ENCODE assay signal across 21 mouse cellular contexts in the genomic region with DNA sequence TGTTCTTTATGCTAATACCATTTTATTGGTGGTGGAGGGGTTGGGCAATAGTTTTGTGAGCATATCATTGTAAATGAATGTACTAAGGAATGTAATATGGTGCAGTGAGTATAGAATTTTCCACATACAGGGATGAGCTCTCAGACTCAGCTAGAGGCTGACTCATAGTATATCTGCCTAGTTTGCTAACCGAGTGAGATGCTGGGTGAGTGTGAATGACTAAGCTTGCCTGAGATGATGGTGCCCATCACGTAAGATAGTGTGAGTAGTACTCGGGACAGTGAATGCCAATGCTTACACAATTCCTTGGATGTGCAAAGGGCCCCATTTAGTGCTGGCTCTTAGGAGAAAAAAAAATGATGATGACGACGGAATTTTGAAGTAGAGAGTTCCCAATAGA.
A peak's percentile ranks its signal among the peaks of the same experiment; 100 is the strongest.
DNase-seq lines count a peak whose midpoint lies in the region; ATAC-seq and TF ChIP-seq lines count a peak whose summit lies in the region.
"Had no signal": no experiment of that assay in that cellular context is flagged by ENCODE, and none has a peak within 500 bp of the region (broad histone marks: within the 10 kb centered on the region; RNA-seq: fewer than 3 reads in every experiment).

No protein-coding gene starts in this region.

- TF ChIP-seq CTCF in Patski (IDR thresholded peaks at IDR 0.05): no peak

- H3K27me3 ChIP-seq in Patski: no peaks in the 10 kb centered on the region
- H3K27me3 ChIP-seq: embryonic facial prominence, embryonic 13.5 days; embryonic facial prominence, embryonic 15.5 days; forebrain, embryonic 12.5 days had no signal

- CTCF ChIA-PET in Patski (lab: Charles Lee): interaction anchor here (0.9 to 1.3 kb wide), 2 partner anchors 14 to 16 kb away, joined by 3 read pairs; no protein-coding TSS in a partner anchor

- in situ Hi-C loops in Patski (cut with MboI; ENCODE audit: low pct_unique_long_range_greater_than_20kb): no loop called here

- no peak for DNase-seq in frontal cortex, postnatal 10 days (ENCODE audit: low spot score in 2 of 2)
- DNase-seq in 3T3-L1 (ENCODE audit: low read depth, low spot score) (peak; percentile 2), Patski (ENCODE audit: low read depth, low spot score) (no peak)
- DNase-seq in telencephalon, adult 2 months (ENCODE audit: low read depth, low spot score): peak; percentile 6
- no peak for DNase-seq in cerebellum, adult 18-20 months
- DNase-seq in c-Kit-positive CD71-positive TER-119-positive erythroid progenitor cells, embryonic 14.5 days (ENCODE audit: low spot score): no peak
- DNase-seq: adrenal gland, adult 2 months; adrenal gland, postnatal 14 days; adrenal gland, postnatal 36 days; cerebellum, adult 11-12 months; cerebellum, adult 8-10 months; cerebellum, adult 9-11 months; cerebellum, postnatal 14 days; cerebellum, postnatal 36 days; embryo, embryonic 11 days had no signal

- POLR2A ChIA-PET in Patski (lab: Charles Lee): no interaction called here

- ATAC-seq in frontal cortex, adult (ENCODE audit: low TSS enrichment): peak; percentile 92
- ATAC-seq in Patski: peak; percentile 63
- ATAC-seq: forebrain, embryonic 14.5 days; forebrain, embryonic 16.5 days had no signal

Comparison
In these comparisons a context has a peak if more than half of its experiments do, and no peak if none do; other contexts are left out.
1. DNase-seq: peak in 3T3-L1 (single experiment) and telencephalon, adult 2 months (single experiment); none in frontal cortex, postnatal 10 days (0 of 2), Patski (single experiment), cerebellum, adult 18-20 months (0 of 2) and c-Kit-positive CD71-positive TER-119-positive erythroid progenitor cells, embryonic 14.5 days (single experiment).